Mouse (Mus musculus) urinary bladder, postnatal 14 days (tissue): ENCODE data around the gene Cfap52.
A peak's percentile ranks its signal among the peaks of the same experiment; 100 is the strongest.

ENCODE experiments used
- DNase-seq: peaks from one replicate; pipeline ENCODE4 v3.0.0; 2021; ENCODE audit warnings: low spot score

The Cfap52 gene

GRCm38 (mm10) chr11:67926348-67927055 lies 38.9 kb downstream of the Cfap52 start:
- no peak for DNase-seq

GRCm38 (mm10) chr11:67925000-67925399 lies 40.5 kb downstream of the Cfap52 start:
- no peak for DNase-seq

GRCm38 (mm10) chr11:67923720-67924119 lies 41.7 kb downstream of the Cfap52 start:
- no peak for DNase-seq

- peak; percentile 81 for DNase-seq
Measured at GRCm38 (mm10) chr11:67922755-67923125, 42.7 kb downstream of the Cfap52 start.

- DNase-seq = peak; percentile 86
Measured at GRCm38 (mm10) chr11:67921827-67922754, 43.4 kb downstream of the Cfap52 start, which contains the start of gene Usp43. Gene Usp43 (minus strand): TSS chr11:67922153.

- DNase-seq = peak; percentile 63
Measured at GRCm38 (mm10) chr11:67921091-67921826, 44.2 kb downstream of the Cfap52 start.

- no peak for DNase-seq
Measured at GRCm38 (mm10) chr11:67920226-67920960, 45.1 kb downstream of the Cfap52 start.

GRCm38 (mm10) chr11:67919593-67919992 lies 45.9 kb downstream of the Cfap52 start:
- DNase-seq = no peak

- DNase-seq = no peak
Measured at GRCm38 (mm10) chr11:67917126-67917525, 48.3 kb downstream of the Cfap52 start.

GRCm38 (mm10) chr11:67911074-67911473 lies 54.4 kb downstream of the Cfap52 start:
- DNase-seq = peak; percentile 51

GRCm38 (mm10) chr11:67903756-67904155 lies 61.7 kb downstream of the Cfap52 start:
- no peak for DNase-seq

GRCm38 (mm10) chr11:67897064-67897560 lies 68.3 kb downstream of the Cfap52 start:
- peak; percentile 80 for DNase-seq

GRCm38 (mm10) chr11:67895641-67896040 lies 69.8 kb downstream of the Cfap52 start:
- DNase-seq = no peak

GRCm38 (mm10) chr11:67888521-67888920 lies 76.9 kb downstream of the Cfap52 start:
- no peak for DNase-seq

GRCm38 (mm10) chr11:67885921-67886320 lies 79.5 kb downstream of the Cfap52 start:
- DNase-seq = no peak
